Mouse (Mus musculus) G1E (cell line): ENCODE results near the gene Glycam1.

Experiments used
- CTCF ChIP-seq: IDR thresholded peaks from 2 replicates; pipeline ENCODE4 v1.5.1; 2012; ENCODE audit warnings: low read depth, low read length, inconsistent platforms, mixed read lengths
- GATA1 ChIP-seq: IDR thresholded peaks from 2 replicates; pipeline ENCODE4 v1.6.1; 2012; ENCODE audit warnings: borderline replicate concordance, low read length, inconsistent platforms, mixed read lengths
- POLR2AphosphoS5 ChIP-seq: IDR thresholded peaks from 2 replicates; pipeline ENCODE4 v1.6.1; 2012; ENCODE audit warnings: low read depth, low read length, inconsistent platforms; ENCODE audit not compliant: insufficient replicate concordance
- TAL1 ChIP-seq: conservative IDR thresholded peaks from 2 replicates; pipeline ENCODE4 v1.6.1; 2012; ENCODE audit warnings: low read depth, low read length, inconsistent platforms, mixed read lengths

- TF ChIP-seq CTCF (no peak), TAL1 (no peak), GATA1 (no peak), POLR2AphosphoS5 (no peak)
Measured at GRCm38 (mm10) chr15:103547983-103548382, 16.9 kb downstream of the Glycam1 start.
